In genomic region chr1:38893081-38893480, GRCm38 (mm10) we compare ENCODE assay signal across 20 mouse cellular contexts. TPM values are rescaled to one million over a fixed set of nuclear protein-coding genes. Genes with fewer than 3 reads are reported as not detected.
DNase-seq lines count a peak whose midpoint lies in the region; ATAC-seq and TF ChIP-seq lines count a peak whose summit lies in the region.
"Had no signal": no experiment of that assay in that cellular context is flagged by ENCODE, and none has a peak within 500 bp of the region (broad histone marks: within the 10 kb centered on the region; RNA-seq: fewer than 3 reads in every experiment).

No protein-coding gene starts in this region.

- H3K4me2 ChIP-seq in forebrain, embryonic 15.5 days (replicated peaks): no peak overlapping the region
- no peak overlapping the region for H3K4me2 ChIP-seq in hindbrain, embryonic 16.5 days (ENCODE audit: low read length)
- no peak overlapping the region for H3K4me2 ChIP-seq in midbrain, postnatal 0 days (ENCODE audit: low read depth, low read length, poor library complexity, severe bottlenecking)
- H3K4me2 ChIP-seq: kidney, embryonic 15.5 days had no signal

- WGBS in forebrain, embryonic 10.5 days: 80% methylated on average over 5 of the region's 5 CpGs
- 24% methylated on average over 5 of the region's 5 CpGs for WGBS in forebrain, embryonic 15.5 days
- 33% methylated on average over 5 of the region's 5 CpGs for WGBS in hindbrain, embryonic 16.5 days
- WGBS in midbrain, postnatal 0 days: 59% methylated on average over 5 of the region's 5 CpGs
- 59% methylated on average over 5 of the region's 5 CpGs for WGBS in heart, adult 2 months

- 0 out of 2 replicates have a peak, but pooled peaks have one; percentile 15 for ATAC-seq in forebrain, embryonic 15.5 days (replicated peaks)
- peak; percentile 16 for ATAC-seq in hindbrain, embryonic 16.5 days
- no peak for ATAC-seq in midbrain, postnatal 0 days (ENCODE audit: low FRiP score)
- ATAC-seq: inflammation-experienced regulatory T-cells, adult 6 months; liver, postnatal 0 days had no signal

- no peak for TF ChIP-seq EP300 in heart, adult 2 months (IDR thresholded peaks at IDR 0.05; ENCODE audit: insufficient read depth, low read depth, low read length)

- no peak for TF ChIP-seq POLR2A in heart, adult 2 months (IDR thresholded peaks at IDR 0.05; ENCODE audit: insufficient read depth, low read depth, low read length)

- no peaks in the 10 kb centered on the region for H3K9me3 ChIP-seq in forebrain, embryonic 10.5 days
- no peaks in the 10 kb centered on the region for H3K9me3 ChIP-seq in forebrain, embryonic 15.5 days
- no peaks in the 10 kb centered on the region for H3K9me3 ChIP-seq in hindbrain, embryonic 16.5 days (ENCODE audit: control insufficient read depth, low read length)
- H3K9me3 ChIP-seq in midbrain, postnatal 0 days (ENCODE audit: low read length): no peaks in the 10 kb centered on the region
- H3K9me3 ChIP-seq: kidney, embryonic 15.5 days had no signal

- no peak overlapping the region for H3K9ac ChIP-seq in forebrain, embryonic 15.5 days (replicated peaks)
- H3K9ac ChIP-seq in hindbrain, embryonic 16.5 days (ENCODE audit: low read depth, low read length): no peak overlapping the region
- H3K9ac ChIP-seq in midbrain, postnatal 0 days (replicated peaks; ENCODE audit: low read length, poor library complexity, severe bottlenecking): no peak overlapping the region
- no peak overlapping the region for H3K9ac ChIP-seq in heart, adult 2 months (ENCODE audit: low read depth, low read length)
- H3K9ac ChIP-seq: kidney, embryonic 15.5 days; liver, postnatal 0 days had no signal

- no peak for TF ChIP-seq CTCF in midbrain, postnatal 0 days (IDR thresholded peaks at IDR 0.05)
- no peak for TF ChIP-seq CTCF in heart, adult 2 months (IDR thresholded peaks at IDR 0.05)

- intact Hi-C loops in heart, adult 2 months (cut with DNase I): no loop called here

- peaks cover 7% of the 10 kb centered on the region; the same call in 1 of the 2 replicates for H3K36me3 ChIP-seq in forebrain, embryonic 10.5 days (replicated peaks)
- H3K36me3 ChIP-seq in forebrain, embryonic 15.5 days: peaks cover 12% of the 10 kb centered on the region; the same call in 1 of the 2 replicates
- 0 out of 2 replicates have a peak, but pooled peaks cover 4% of the 10 kb centered on the region for H3K36me3 ChIP-seq in hindbrain, embryonic 16.5 days (ENCODE audit: control insufficient read depth, insufficient read depth, low read length)
- peaks cover 30% of the 10 kb centered on the region for H3K36me3 ChIP-seq in midbrain, postnatal 0 days (ENCODE audit: insufficient read depth, low read length)
- H3K36me3 ChIP-seq in heart, adult 2 months (ENCODE audit: control insufficient read depth, insufficient read depth, low read length): no peaks in the 10 kb centered on the region
- H3K36me3 ChIP-seq: kidney, embryonic 15.5 days had no signal

- peaks cover 21% of the 10 kb centered on the region for H3K4me1 ChIP-seq in forebrain, embryonic 10.5 days
- H3K4me1 ChIP-seq in forebrain, embryonic 15.5 days: peaks cover 33% of the 10 kb centered on the region
- H3K4me1 ChIP-seq in hindbrain, embryonic 16.5 days (ENCODE audit: control insufficient read depth, insufficient read depth, low read depth, low read length): peaks cover 25% of the 10 kb centered on the region
- peaks cover 11% of the 10 kb centered on the region for H3K4me1 ChIP-seq in midbrain, postnatal 0 days (ENCODE audit: insufficient read depth, low read length)
- H3K4me1 ChIP-seq in heart, adult 2 months (ENCODE audit: control insufficient read depth, insufficient read depth, low read length): no peaks in the 10 kb centered on the region

- no peak for DNase-seq in forebrain, embryonic 10.5 days (ENCODE audit: extremely low spot score, low spot score)
- DNase-seq in midbrain, postnatal 0 days (ENCODE audit: low spot score): peak; percentile 18
- no peak for DNase-seq in lung, postnatal 4 days
- no peak for DNase-seq in heart, adult 2 months
- DNase-seq in adrenal gland, adult 2 months: no peak
- DNase-seq in kidney, postnatal 10 days: no peak
- DNase-seq: adrenal gland, postnatal 10 days; gastrocnemius, adult 2 months; liver, postnatal 0 days; lung, postnatal 36 days; right cerebral cortex, postnatal 4 days had no signal

- H3K79me2 ChIP-seq in heart, adult 2 months (replicated peaks; ENCODE audit: control insufficient read depth, insufficient read depth, low read length): no peaks in the 10 kb centered on the region

- 0 out of 2 replicates have a peak overlapping the region, but pooled peaks have one; percentile 1 for H3K27ac ChIP-seq in forebrain, embryonic 10.5 days
- H3K27ac ChIP-seq in forebrain, embryonic 15.5 days (replicated peaks): peak overlapping the region; percentile 70
- peak overlapping the region; percentile 75 for H3K27ac ChIP-seq in hindbrain, embryonic 16.5 days (ENCODE audit: low read depth, low read length)
- 0 out of 2 replicates have a peak overlapping the region, but pooled peaks have one; percentile 32 for H3K27ac ChIP-seq in midbrain, postnatal 0 days (ENCODE audit: low read depth, low read length)
- no peak overlapping the region for H3K27ac ChIP-seq in heart, adult 2 months
- H3K27ac ChIP-seq: gastrocnemius, adult 2 months; kidney, embryonic 15.5 days had no signal

- peaks cover 25% of the 10 kb centered on the region for H3K27me3 ChIP-seq in forebrain, embryonic 10.5 days (ENCODE audit: poor library complexity, severe bottlenecking)
- H3K27me3 ChIP-seq in forebrain, embryonic 15.5 days: no peaks in the 10 kb centered on the region
- no peaks in the 10 kb centered on the region for H3K27me3 ChIP-seq in hindbrain, embryonic 16.5 days (replicated peaks; ENCODE audit: control insufficient read depth, insufficient read depth, low read length)
- no peaks in the 10 kb centered on the region for H3K27me3 ChIP-seq in midbrain, postnatal 0 days (ENCODE audit: insufficient read depth, low read length)
- H3K27me3 ChIP-seq in heart, adult 2 months (ENCODE audit: control insufficient read depth, insufficient read depth, low read length): peaks cover 2% of the 10 kb centered on the region; the same call in 1 of the 2 replicates

- H3K4me3 ChIP-seq in forebrain, embryonic 10.5 days: no peak overlapping the region
- H3K4me3 ChIP-seq in forebrain, embryonic 15.5 days: no peak overlapping the region
- H3K4me3 ChIP-seq in hindbrain, embryonic 16.5 days (ENCODE audit: low read length): no peak overlapping the region
- no peak overlapping the region for H3K4me3 ChIP-seq in midbrain, postnatal 0 days (ENCODE audit: low read depth, low read length)
- no peak overlapping the region for H3K4me3 ChIP-seq in heart, adult 2 months
- H3K4me3 ChIP-seq: gastrocnemius, adult 2 months; kidney, embryonic 15.5 days had no signal

RNA-seq across cellular contexts. Expression of gene Chst10, which starts 4.9 kb away (rescaled TPM):
- polyA plus RNA-seq in forebrain, embryonic 10.5 days (2016; fragmentation: Nextera tagmentation; extraction: Ambion mirVana): 11.9 and 12.4 TPM in 2 replicates
- polyA plus RNA-seq in forebrain, embryonic 15.5 days (2015; fragmentation: Nextera tagmentation; extraction: Ambion mirVana): 50.7 and 50.9 TPM in 2 replicates
- polyA plus RNA-seq in hindbrain, embryonic 16.5 days (2015; fragmentation: Nextera tagmentation; extraction: Ambion mirVana): 50.4 and 55.6 TPM in 2 replicates
- total RNA-seq in midbrain, postnatal 0 days (2014; rRNA removed): 85.2 and 88.5 TPM in 2 replicates
- polyA plus RNA-seq in midbrain, postnatal 0 days (2015; fragmentation: Nextera tagmentation; extraction: Ambion mirVana): 66.4 and 68.9 TPM in 2 replicates
- total RNA-seq in heart, adult 2 months (2021): under 1 TPM; 0.16 to 0.34 TPM
- polyA plus RNA-seq in heart, adult 2 months (2012; rRNA removed): 0.26 and 0.27 TPM in 2 replicates
- 1 to 10 TPM in 1 of 2 experiments, under 1 TPM in 1; 0.75 to 3.1 TPM for total RNA-seq in adrenal gland, adult 2 months (2021)
- polyA plus RNA-seq in adrenal gland, adult 2 months (2012; rRNA removed): 0.94 and 2.3 TPM in 2 replicates

RNA-seq across cellular contexts. Expression of gene Nms, which starts 45.9 kb away (rescaled TPM):
- not detected in 2 replicates for polyA plus RNA-seq in forebrain, embryonic 10.5 days (2016; fragmentation: Nextera tagmentation; extraction: Ambion mirVana)
- 0.31 and 0.40 TPM in 2 replicates for polyA plus RNA-seq in forebrain, embryonic 15.5 days (2015; fragmentation: Nextera tagmentation; extraction: Ambion mirVana)
- 1.4 and 2.0 TPM in 2 replicates for polyA plus RNA-seq in hindbrain, embryonic 16.5 days (2015; fragmentation: Nextera tagmentation; extraction: Ambion mirVana)
- total RNA-seq in midbrain, postnatal 0 days (2014; rRNA removed): 0.33 TPM in 1 of 2 replicates, not detected in the other
- 0.57 and 0.63 TPM in 2 replicates for polyA plus RNA-seq in midbrain, postnatal 0 days (2015; fragmentation: Nextera tagmentation; extraction: Ambion mirVana)
- not detected for total RNA-seq in heart, adult 2 months (2021)
- not detected in 2 replicates for polyA plus RNA-seq in heart, adult 2 months (2012; rRNA removed)
- total RNA-seq in adrenal gland, adult 2 months (2021): not detected
- polyA plus RNA-seq in adrenal gland, adult 2 months (2012; rRNA removed): not detected in 2 replicates
- total RNA-seq: adrenal gland, postnatal 10 days; ES-E14; gastrocnemius, adult 2 months; left cerebral cortex, postnatal 10 days had no signal
- polyA plus RNA-seq: embryonic facial prominence, embryonic 11.5 days; heart, embryonic 16.5 days; inflammation-experienced regulatory T-cells, adult 6 months; kidney, embryonic 15.5 days; limb, embryonic 14.5 days; liver, postnatal 0 days had no signal

RNA-seq across cellular contexts. Expression of gene Lonrf2, which starts 56.6 kb away (rescaled TPM):
- polyA plus RNA-seq in forebrain, embryonic 10.5 days (2016; fragmentation: Nextera tagmentation; extraction: Ambion mirVana): 1.9 and 2.1 TPM in 2 replicates
- polyA plus RNA-seq in forebrain, embryonic 15.5 days (2015; fragmentation: Nextera tagmentation; extraction: Ambion mirVana): 12.6 and 13.3 TPM in 2 replicates
- polyA plus RNA-seq in hindbrain, embryonic 16.5 days (2015; fragmentation: Nextera tagmentation; extraction: Ambion mirVana): 18.4 and 23.0 TPM in 2 replicates
- total RNA-seq in midbrain, postnatal 0 days (2014; rRNA removed): 155 and 183 TPM in 2 replicates
- polyA plus RNA-seq in midbrain, postnatal 0 days (2015; fragmentation: Nextera tagmentation; extraction: Ambion mirVana): 24.2 and 28.8 TPM in 2 replicates
- total RNA-seq in heart, adult 2 months (2021): 1 to 10 TPM; 3.3 to 3.8 TPM
- 2.6 and 4.2 TPM in 2 replicates for polyA plus RNA-seq in heart, adult 2 months (2012; rRNA removed)
- total RNA-seq in adrenal gland, adult 2 months (2021): 1 to 10 TPM; 4.6 to 7.1 TPM
- polyA plus RNA-seq in adrenal gland, adult 2 months (2012; rRNA removed): 2.9 TPM in 2 replicates
- polyA plus RNA-seq: inflammation-experienced regulatory T-cells, adult 6 months had no signal
